Mouse (Mus musculus) lung, postnatal 25 days (tissue): ENCODE results near the gene Prkca.

Source experiments
- DNase-seq: peaks from one replicate; pipeline ENCODE4 v3.0.0; 2022; ENCODE audit warnings: low spot score

The Prkca gene

DNA sequence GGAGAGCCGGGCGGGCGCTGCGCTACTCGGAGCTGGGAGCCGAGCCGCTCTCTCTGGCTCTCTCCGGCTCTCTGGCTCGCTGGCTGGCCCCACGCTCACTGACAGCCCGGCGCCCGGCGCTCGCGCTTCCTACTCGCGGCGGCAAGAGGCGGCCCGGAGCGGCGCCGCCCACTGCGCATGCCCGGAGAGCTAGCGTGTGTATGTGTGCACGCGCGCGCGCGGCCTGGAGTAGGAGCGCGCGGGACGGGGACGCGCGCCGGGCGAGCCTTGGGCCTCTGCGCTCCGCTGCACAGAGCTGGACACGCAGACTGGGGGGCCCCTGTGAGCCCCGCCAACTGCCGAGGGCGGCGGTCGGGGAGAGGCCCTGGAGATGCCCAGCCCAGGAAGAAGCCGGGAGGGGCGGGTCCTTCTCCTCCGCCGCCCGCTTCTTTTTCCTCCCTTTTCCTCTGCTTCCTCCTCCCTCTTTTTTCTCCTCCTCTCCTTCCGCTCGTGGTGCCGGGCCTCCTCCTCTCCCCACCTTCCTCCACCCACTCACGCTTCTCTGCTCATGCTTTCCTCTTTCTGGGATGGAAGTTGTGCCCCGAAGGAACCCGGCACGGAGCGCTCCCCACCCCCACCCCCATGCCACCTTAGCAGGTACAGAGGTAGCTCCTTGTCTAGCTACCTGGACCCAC is at the start of gene Prkca:
Gene Prkca (minus strand): TSS at position 140 of the 674 bp plus-strand sequence.
- DNase-seq = peak; percentile 91

GRCm38 (mm10) chr11:108385666-108386024 is 41.9 kb upstream of the Prkca start:
- no peak for DNase-seq

- DNase-seq = no peak
Measured at GRCm38 (mm10) chr11:108384920-108385665, 41.4 kb upstream of the Prkca start.

GRCm38 (mm10) chr11:108382664-108383063 is 38.9 kb upstream of the Prkca start:
- DNase-seq = no peak

DNA sequence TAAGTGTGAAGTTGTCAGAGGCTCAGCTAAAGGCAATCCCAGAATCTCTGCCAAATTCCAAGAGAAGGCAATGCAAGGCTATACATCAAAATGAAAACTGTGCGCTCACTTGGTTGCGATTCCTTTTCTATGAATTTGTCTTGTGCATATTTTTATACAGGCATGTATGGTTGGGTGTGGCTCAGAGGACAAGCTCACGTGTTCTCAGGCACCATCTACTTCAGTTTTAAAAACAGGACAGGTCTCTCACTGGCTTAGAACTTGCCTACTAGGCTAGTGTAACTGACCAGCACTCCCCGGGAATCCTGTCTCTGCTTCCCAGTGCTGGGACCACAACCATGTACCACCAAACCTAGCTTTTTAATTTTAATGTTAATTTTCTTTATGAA is 34.6 kb upstream of the Prkca start:
- DNase-seq = no peak

DNA sequence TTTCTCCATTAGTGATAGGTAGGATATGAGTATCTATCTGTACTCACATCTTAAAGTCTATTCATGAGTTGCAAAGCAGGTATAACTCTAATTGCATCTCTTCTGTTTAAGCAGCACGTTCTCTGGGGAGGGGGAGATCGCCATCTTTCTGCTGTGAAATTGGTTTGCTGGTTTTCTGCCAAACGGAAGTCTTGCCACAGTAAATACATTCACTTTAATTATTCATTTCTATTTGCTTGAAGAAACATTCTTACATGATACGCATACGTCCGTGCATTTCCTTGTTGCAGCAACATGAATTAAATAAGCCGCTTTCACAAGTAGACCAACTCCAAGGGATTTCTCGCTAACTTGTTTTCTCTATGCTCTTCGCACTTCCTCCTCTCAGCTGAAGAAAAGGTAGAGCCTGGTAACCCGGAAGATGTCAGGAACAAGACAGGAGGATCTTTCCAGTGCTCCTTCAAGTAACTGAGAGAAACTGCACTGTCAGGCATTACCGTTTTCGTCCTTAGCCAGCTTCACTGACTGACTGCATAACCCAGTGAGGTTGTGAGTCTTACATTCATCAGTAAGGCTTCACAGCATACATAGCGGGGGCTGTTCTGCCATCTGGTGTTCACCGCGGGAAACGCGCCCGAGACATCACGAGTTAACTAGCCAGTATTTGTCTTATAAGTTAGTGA is 34.1 kb upstream of the Prkca start:
- peak; percentile 71 for DNase-seq

- no peak for DNase-seq
Measured at GRCm38 (mm10) chr11:108376815-108377214, 33.1 kb upstream of the Prkca start.

- DNase-seq = no peak
Measured at GRCm38 (mm10) chr11:108367046-108367445, 23.3 kb upstream of the Prkca start.

DNA sequence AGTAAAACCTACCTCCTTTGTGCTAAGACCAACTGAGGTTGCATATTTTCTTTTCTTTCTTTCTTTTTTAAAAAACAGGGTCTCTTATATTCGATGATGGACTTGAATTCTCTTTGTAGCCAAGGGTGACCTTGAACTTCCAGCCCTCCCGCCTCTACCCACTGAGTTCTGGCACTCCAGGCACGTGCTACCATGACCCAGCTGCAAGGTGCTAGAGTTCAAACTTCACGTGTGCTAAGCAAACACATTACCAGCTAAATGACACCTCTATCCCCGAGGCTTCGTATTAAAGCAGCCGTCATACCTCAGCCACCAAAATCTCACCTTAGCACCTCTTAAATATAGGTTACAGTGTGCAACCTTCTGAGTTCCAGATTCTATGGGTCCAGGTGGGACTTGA is 21.9 kb upstream of the Prkca start:
- DNase-seq = no peak

GRCm38 (mm10) chr11:108364945-108365589 is 21.3 kb upstream of the Prkca start:
- DNase-seq = no peak

GRCm38 (mm10) chr11:108363991-108364390 is 20.3 kb upstream of the Prkca start:
- peak; percentile 61 for DNase-seq

GRCm38 (mm10) chr11:108362965-108363364 is 19.2 kb upstream of the Prkca start:
- no peak for DNase-seq

DNA sequence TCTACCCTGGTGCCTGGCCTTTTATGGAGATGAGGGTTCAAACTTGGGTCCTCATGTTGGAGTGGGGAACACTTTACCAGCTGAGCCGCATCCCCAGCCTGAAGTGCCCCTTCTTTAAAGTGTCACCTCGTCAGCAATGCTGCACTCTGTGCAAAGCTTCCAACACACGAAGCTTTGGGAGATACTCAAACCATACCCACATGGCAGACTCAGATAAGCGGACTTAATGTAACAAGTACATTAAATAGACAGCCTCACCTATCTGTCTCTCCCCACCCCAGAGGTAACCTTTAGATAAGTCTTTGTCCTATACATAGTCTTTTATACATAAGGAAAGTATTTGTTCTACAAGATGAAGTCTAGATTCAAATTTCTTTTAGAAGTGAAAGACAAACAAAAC is 17.3 kb upstream of the Prkca start:
- DNase-seq = no peak

DNA sequence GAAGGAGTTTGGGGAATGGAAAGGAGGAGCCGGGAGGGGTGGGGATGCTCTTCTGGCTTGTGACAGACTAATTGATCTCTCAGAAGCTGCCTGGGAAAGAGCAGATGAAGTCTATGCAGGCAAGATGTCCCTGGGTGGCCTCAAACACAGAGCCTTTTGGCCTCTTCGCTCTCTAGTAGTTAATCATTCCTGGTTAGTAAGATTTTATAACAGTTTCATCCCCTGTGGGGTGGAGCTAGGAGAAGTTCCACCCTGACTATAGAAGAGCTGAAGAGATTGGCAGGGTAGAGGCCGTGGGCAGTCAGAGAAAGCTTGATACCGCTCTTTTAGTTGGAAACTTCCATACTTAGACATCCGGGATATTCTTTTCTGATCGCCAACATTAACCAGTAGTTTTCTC is 15.2 kb upstream of the Prkca start:
- DNase-seq = no peak

DNA sequence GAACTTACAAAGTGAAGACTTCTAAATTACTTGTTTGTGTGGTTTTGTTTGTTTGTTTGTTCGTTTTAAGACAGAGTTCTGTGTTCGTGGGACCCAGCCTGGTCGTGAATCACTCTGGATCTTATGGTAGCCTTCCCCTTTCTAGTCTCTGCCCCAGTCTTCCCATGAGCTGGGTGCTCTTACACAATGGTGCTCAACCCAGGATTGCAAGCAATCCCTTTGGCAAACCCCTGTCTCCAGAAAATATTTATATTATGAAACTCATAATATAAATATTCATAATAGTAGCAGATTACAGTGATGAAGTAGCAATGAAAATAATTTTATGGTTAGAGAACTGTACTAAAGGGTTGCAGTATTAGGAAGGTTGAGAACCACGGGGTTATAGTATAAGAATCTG is 12.3 kb upstream of the Prkca start:
- DNase-seq = no peak

- DNase-seq = no peak
Measured at GRCm38 (mm10) chr11:108352842-108353388, 9.2 kb upstream of the Prkca start.

- DNase-seq = no peak
Measured at GRCm38 (mm10) chr11:108350799-108351198, 7.1 kb upstream of the Prkca start.

GRCm38 (mm10) chr11:108345321-108345720 is 1.6 kb upstream of the Prkca start:
- no peak for DNase-seq

- no peak for DNase-seq
Measured at GRCm38 (mm10) chr11:108344759-108345158, 1.0 kb upstream of the Prkca start.

GRCm38 (mm10) chr11:108342781-108343768 is 653 bp downstream of the Prkca start, which contains the start of gene Apoh:
Gene Apoh, plus strand, starts transcription at chr11:108343354.
- peak; percentile 26 for DNase-seq

DNA sequence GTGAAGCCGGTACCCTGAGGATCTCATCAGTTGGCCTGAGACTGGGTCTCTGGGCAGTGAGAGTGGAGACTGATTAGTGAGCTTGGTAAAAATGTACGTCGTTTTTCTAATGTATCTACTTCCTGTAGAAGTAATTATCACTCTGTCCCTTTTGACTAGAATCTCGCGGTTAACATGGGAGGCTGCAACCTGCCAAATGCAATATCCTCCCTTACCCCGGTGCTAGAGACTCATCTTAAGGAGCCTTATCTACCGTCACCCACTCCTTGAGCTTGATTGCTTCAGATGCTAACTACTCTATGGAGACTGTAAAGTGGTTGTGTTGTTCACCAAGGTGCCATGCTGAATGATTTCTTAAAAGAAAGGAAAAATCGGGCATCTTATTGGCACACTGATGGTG is 1.9 kb downstream of the Prkca start:
- DNase-seq = no peak
